Mouse (Mus musculus): ENCODE measurements at regions not wholly inside any gene's neighbourhood (a gene's known extent, or its start where the extent isn't known, plus 50 kb on each side); places are given as distances from the start of the nearest gene placed in this dataset.

GRCm38 (mm10) chr1:147000018-147000417 is 505.5 kb downstream of the Brinp3 start:
- Histone ChIP-seq H3K27ac (ENCODE audit: low read depth, low read length) (no peak overlapping the region), H3K36me3 (ENCODE audit: control insufficient read depth, insufficient read depth) (no peaks in the 10 kb centered on the region), H3K9ac (ENCODE audit: low read depth, low read length) (no peak overlapping the region), H3K4me2 (replicated peaks; ENCODE audit: low read depth) (no peak overlapping the region), H3K4me1 (replicated peaks; ENCODE audit: control insufficient read depth, insufficient read depth, low read length) (no peaks in the 10 kb centered on the region), H3K27me3 (replicated peaks; ENCODE audit: control insufficient read depth, insufficient read depth, low read length) (no peaks in the 10 kb centered on the region), H3K4me3 (ENCODE audit: low read depth, low read length) (no peak overlapping the region), H3K9me3 (ENCODE audit: control insufficient read depth) (no peaks in the 10 kb centered on the region)
- 45% methylated on average over 2 of the region's 2 CpGs for WGBS
- ATAC-seq, result no peak
- peak; percentile 29; the same call in 1 of the 2 replicates for TF ChIP-seq CTCF (IDR thresholded peaks at IDR 0.05; ENCODE audit: low read depth)

DNA sequence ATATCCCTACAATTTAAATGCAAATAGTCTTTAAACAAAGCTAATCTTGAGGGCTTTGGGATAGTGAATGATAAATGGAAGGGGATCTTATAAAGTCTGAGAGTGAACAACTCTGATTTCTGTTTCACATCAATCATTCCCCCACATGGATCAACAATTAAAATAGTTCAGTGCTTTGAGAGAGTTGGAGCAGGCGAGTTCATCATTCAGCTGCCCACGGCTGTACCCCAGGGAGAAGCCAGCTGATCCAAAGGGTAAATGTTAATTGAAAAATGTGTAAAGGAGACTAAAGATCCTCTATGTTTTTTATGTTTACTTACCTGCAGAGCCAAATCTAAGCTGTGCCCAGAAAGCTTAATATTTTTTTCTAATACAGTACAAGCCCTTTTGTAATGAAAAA is 553.2 kb downstream of the Brinp3 start:
- TF ChIP-seq CTCF (IDR thresholded peaks at IDR 0.05; ENCODE audit: low read depth), result no peak

DNA sequence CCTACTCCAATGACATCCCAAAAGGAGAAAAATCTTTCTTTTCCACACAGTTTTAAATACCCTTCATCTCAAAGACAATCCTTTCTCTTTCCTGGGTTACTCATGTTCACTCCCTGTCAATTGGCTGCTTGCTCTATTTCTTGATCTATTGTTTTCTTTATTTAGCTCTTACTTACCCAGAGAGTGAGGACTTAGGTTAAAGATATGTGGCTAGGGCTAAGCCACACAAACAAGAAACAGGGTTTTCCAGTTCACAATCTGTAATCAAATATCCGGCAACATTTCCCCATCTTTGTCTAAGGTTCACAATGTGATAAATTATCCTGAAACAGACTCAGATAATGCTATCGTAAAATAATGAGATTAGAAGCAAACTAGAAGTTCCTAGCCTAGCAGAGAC is 563.9 kb downstream of the Brinp3 start:
- no peak for TF ChIP-seq CTCF (IDR thresholded peaks at IDR 0.05; ENCODE audit: low read depth)
- Histone ChIP-seq H3K4me3 (ENCODE audit: low read depth, low read length) (no peak overlapping the region), H3K9me3 (ENCODE audit: control insufficient read depth) (no peaks in the 10 kb centered on the region), H3K9ac (ENCODE audit: low read depth, low read length) (no peak overlapping the region), H3K36me3 (ENCODE audit: control insufficient read depth, insufficient read depth) (no peaks in the 10 kb centered on the region), H3K4me2 (replicated peaks; ENCODE audit: low read depth) (no peak overlapping the region), H3K27me3 (replicated peaks; ENCODE audit: control insufficient read depth, insufficient read depth, low read length) (no peaks in the 10 kb centered on the region), H3K4me1 (replicated peaks; ENCODE audit: control insufficient read depth, insufficient read depth, low read length) (no peaks in the 10 kb centered on the region), H3K27ac (ENCODE audit: low read depth, low read length) (no peak overlapping the region)
- WGBS, result 35% methylated on average over 2 of the region's 2 CpGs
- ATAC-seq, result no peak

More for the DNA sequence above, 553.2 kb downstream of the Brinp3 start:
- Histone ChIP-seq H3K9ac (ENCODE audit: low read depth, low read length) (no peak overlapping the region), H3K36me3 (ENCODE audit: control insufficient read depth, insufficient read depth) (no peaks in the 10 kb centered on the region), H3K4me2 (replicated peaks; ENCODE audit: low read depth) (no peak overlapping the region), H3K27ac (ENCODE audit: low read depth, low read length) (no peak overlapping the region), H3K9me3 (ENCODE audit: control insufficient read depth) (no peaks in the 10 kb centered on the region), H3K4me1 (replicated peaks; ENCODE audit: control insufficient read depth, insufficient read depth, low read length) (no peaks in the 10 kb centered on the region), H3K4me3 (ENCODE audit: low read depth, low read length) (no peak overlapping the region), H3K27me3 (replicated peaks; ENCODE audit: control insufficient read depth, insufficient read depth, low read length) (no peaks in the 10 kb centered on the region)
- WGBS, result 39% methylated on average over 2 of the region's 2 CpGs
- no peak for ATAC-seq

DNA sequence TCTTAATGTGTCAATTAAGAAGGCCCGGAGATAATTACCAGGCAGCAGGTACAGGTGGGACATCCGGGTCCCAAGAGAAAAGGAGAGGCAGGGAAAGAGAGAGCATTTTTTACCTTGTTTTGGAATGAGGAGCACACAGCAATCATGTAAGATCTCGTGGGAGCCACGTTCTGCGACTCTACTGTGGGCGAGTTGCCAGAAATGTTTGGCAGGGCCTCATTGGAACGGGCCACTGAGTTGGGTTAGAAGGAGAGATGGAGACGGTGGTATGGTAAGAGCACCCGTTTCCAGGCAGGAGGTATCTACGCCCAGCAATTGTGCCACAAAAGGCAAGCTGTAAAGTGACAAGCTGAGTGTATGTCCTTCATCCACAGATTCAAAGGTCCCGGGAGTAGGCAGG is 579.6 kb downstream of the Brinp3 start:
- Histone ChIP-seq H3K9ac (ENCODE audit: low read depth, low read length) (no peak overlapping the region), H3K9me3 (ENCODE audit: control insufficient read depth) (no peaks in the 10 kb centered on the region), H3K4me1 (replicated peaks; ENCODE audit: control insufficient read depth, insufficient read depth, low read length) (no peaks in the 10 kb centered on the region), H3K27ac (ENCODE audit: low read depth, low read length) (no peak overlapping the region), H3K36me3 (ENCODE audit: control insufficient read depth, insufficient read depth) (no peaks in the 10 kb centered on the region), H3K27me3 (replicated peaks; ENCODE audit: control insufficient read depth, insufficient read depth, low read length) (no peaks in the 10 kb centered on the region), H3K4me2 (replicated peaks; ENCODE audit: low read depth) (no peak overlapping the region), H3K4me3 (ENCODE audit: low read depth, low read length) (no peak overlapping the region)
- 88% methylated on average over 11 of the region's 11 CpGs for WGBS
- no peak for ATAC-seq
- TF ChIP-seq CTCF (IDR thresholded peaks at IDR 0.05; ENCODE audit: low read depth), result no peak

DNA sequence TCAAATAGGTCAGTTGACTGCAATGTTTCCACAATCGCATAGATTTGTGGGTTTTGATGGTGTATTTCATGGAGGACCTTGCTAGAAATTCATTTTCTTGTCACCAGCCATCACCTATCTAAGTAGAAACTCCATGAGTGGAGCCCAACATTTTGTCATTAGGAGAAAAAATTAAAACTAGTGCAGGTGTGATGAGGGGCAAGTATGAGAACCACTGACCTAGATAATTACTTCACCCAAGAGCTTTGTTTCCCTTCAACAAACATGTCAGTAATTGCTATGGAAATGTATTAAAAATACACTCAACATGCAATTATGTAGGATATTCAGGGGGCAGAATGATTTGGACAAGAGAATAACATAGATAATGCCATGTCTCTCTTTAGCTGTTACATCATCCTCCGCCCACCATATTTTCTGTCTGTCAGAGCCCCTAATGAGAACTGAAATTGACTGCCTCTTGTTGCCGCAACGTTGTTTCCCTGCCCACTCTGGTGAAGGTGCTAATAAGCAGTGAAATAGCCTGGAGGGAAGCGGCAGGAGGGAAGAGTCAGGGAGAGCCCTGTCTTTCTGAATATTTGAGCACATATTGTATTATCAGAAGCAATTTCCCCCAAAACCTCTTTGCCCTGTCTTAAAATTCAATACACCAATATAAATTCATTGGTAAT is 589.7 kb downstream of the Brinp3 start:
- Histone ChIP-seq H3K4me3 (ENCODE audit: low read depth, low read length) (no peak overlapping the region), H3K27me3 (replicated peaks; ENCODE audit: control insufficient read depth, insufficient read depth, low read length) (no peaks in the 10 kb centered on the region), H3K36me3 (ENCODE audit: control insufficient read depth, insufficient read depth) (no peaks in the 10 kb centered on the region), H3K4me2 (replicated peaks; ENCODE audit: low read depth) (no peak overlapping the region), H3K27ac (ENCODE audit: low read depth, low read length) (no peak overlapping the region), H3K4me1 (replicated peaks; ENCODE audit: control insufficient read depth, insufficient read depth, low read length) (no peaks in the 10 kb centered on the region), H3K9me3 (ENCODE audit: control insufficient read depth) (no peaks in the 10 kb centered on the region), H3K9ac (ENCODE audit: low read depth, low read length) (no peak overlapping the region)
- WGBS, result 58% methylated on average over 5 of the region's 5 CpGs
- ATAC-seq, result no peak
- no peak for TF ChIP-seq CTCF (IDR thresholded peaks at IDR 0.05; ENCODE audit: low read depth)

DNA sequence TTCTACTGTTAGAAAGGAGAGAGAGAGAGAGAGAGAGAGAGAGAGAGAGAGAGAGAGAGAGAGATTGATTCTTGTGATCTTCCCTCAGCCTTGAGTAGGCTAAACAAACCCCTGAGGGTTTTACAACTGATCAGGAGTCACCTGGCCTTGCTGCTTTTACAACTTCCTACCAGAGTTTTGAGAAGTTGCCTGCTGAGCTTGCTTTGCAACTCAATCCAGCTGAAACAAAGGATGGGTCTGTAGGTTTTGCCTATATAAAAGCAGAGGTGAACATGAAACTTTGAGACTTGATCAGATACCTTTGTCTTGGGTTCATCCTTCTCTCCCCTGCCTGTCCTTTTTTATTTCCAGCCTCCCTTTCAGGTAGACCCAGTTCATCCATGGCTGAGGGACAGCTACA is 631.0 kb downstream of the Brinp3 start:
- Histone ChIP-seq H3K27ac (ENCODE audit: low read depth, low read length) (no peak overlapping the region), H3K36me3 (ENCODE audit: control insufficient read depth, insufficient read depth) (no peaks in the 10 kb centered on the region), H3K27me3 (replicated peaks; ENCODE audit: control insufficient read depth, insufficient read depth, low read length) (no peaks in the 10 kb centered on the region), H3K4me2 (replicated peaks; ENCODE audit: low read depth) (no peak overlapping the region), H3K4me1 (replicated peaks; ENCODE audit: control insufficient read depth, insufficient read depth, low read length) (no peaks in the 10 kb centered on the region), H3K4me3 (ENCODE audit: low read depth, low read length) (no peak overlapping the region), H3K9ac (ENCODE audit: low read depth, low read length) (no peak overlapping the region), H3K9me3 (ENCODE audit: control insufficient read depth) (no peaks in the 10 kb centered on the region)
- no peak for TF ChIP-seq CTCF (IDR thresholded peaks at IDR 0.05; ENCODE audit: low read depth)
- ATAC-seq, result no peak

- H3K4me3 ChIP-seq (ENCODE audit: low read depth, low read length), result no peak overlapping the region
- no peaks in the 10 kb centered on the region for H3K36me3 ChIP-seq (ENCODE audit: control insufficient read depth, insufficient read depth)
- WGBS, result 34% methylated on average over 2 of the region's 2 CpGs
- no peak overlapping the region for H3K27ac ChIP-seq (ENCODE audit: low read depth, low read length)
- no peak for ATAC-seq
- H3K9ac ChIP-seq (ENCODE audit: low read depth, low read length), result no peak overlapping the region
- no peaks in the 10 kb centered on the region for H3K9me3 ChIP-seq (ENCODE audit: control insufficient read depth)
- no peak overlapping the region for H3K4me2 ChIP-seq (replicated peaks; ENCODE audit: low read depth)
- H3K27me3 ChIP-seq (replicated peaks; ENCODE audit: control insufficient read depth, insufficient read depth, low read length), result no peaks in the 10 kb centered on the region
- TF ChIP-seq CTCF (IDR thresholded peaks at IDR 0.05; ENCODE audit: low read depth), result no peak
- H3K4me1 ChIP-seq (replicated peaks; ENCODE audit: control insufficient read depth, insufficient read depth, low read length), result no peaks in the 10 kb centered on the region
Observed at GRCm38 (mm10) chr1:147138176-147138575, 643.6 kb downstream of the Brinp3 start.

Data from intestine, postnatal 0 days (tissue).